Mouse (Mus musculus) intestine, embryonic 14.5 days (tissue): ENCODE data around the gene Ccdc9. TPM values are rescaled to one million over a fixed set of nuclear protein-coding genes. Genes with fewer than 3 reads are reported as not detected.

Source experiments
- ATAC-seq: fragments of 200-750 bp; cut with Nextera tagmentation; replicated peaks from 2 replicates; pipeline ENCODE4 v1.8.0; 2017; ENCODE audit warnings: low read depth, moderate number of reproducible peaks, moderate TSS enrichment, moderate library complexity; ENCODE audit not compliant: low FRiP score, low TSS enrichment
- DNase-seq: peaks from one replicate; pipeline ENCODE4 v3.0.0-alpha.2; 2018; ENCODE audit warnings: low spot score
- H3K27ac ChIP-seq: fragments of 300-500 bp; sonication (generic); 2 replicates; pipeline ENCODE4 v1.5.1; 2014; ENCODE audit warnings: low read depth, mild to moderate bottlenecking, control low read depth
- H3K27me3 ChIP-seq: fragments of 300-500 bp; sonication (generic); replicated peaks from 2 replicates; pipeline ENCODE4 v1.6.1; 2014; ENCODE audit warnings: low read length, control low read depth; ENCODE audit not compliant: control insufficient read depth, insufficient read depth
- H3K36me3 ChIP-seq: fragments of 300-500 bp; sonication (generic); 2 replicates; pipeline ENCODE4 v1.6.1; 2014; ENCODE audit warnings: low read length, control low read depth; ENCODE audit not compliant: control insufficient read depth, insufficient read depth
- H3K4me1 ChIP-seq: fragments of 300-500 bp; sonication (generic); replicated peaks from 2 replicates; pipeline ENCODE4 v1.6.1; 2014; ENCODE audit warnings: low read length, control low read depth, mixed read lengths; ENCODE audit not compliant: control insufficient read depth, insufficient read depth
- H3K4me2 ChIP-seq: fragments of 300-500 bp; sonication (generic); 2 replicates; pipeline ENCODE4 v1.6.1; 2014; ENCODE audit warnings: low read length
- H3K4me3 ChIP-seq: fragments of 300-500 bp; sonication (generic); 2 replicates; pipeline ENCODE4 v1.5.1; 2014; ENCODE audit warnings: low read depth, low read length, control low read depth, mixed read lengths
- H3K9ac ChIP-seq: fragments of 300-500 bp; sonication (generic); 2 replicates; pipeline ENCODE4 v1.6.1; 2014; ENCODE audit warnings: mild to moderate bottlenecking, low read length
- H3K9me3 ChIP-seq: fragments of 300-500 bp; sonication (generic); 2 replicates; pipeline ENCODE4 v1.6.1; 2016; ENCODE audit warnings: low read length, control low read depth; ENCODE audit not compliant: control insufficient read depth
- WGBS: fragments of 180-500 bp; shearing (Covaris S2); extraction: QIAGEN DNeasy Blood & Tissue Kit; methylation state at CpG from one replicate; pipeline ENCODE4 v1.1.7; 2014; 5-methylcytosine and 5-hydroxymethylcytosine counted together
- polyA plus RNA-seq: library from polyadenylated mRNA; unstranded; fragments of >200 nt; fragmentation: Nextera tagmentation; extraction: Ambion mirVana; gene quantifications from 2 replicates; pipeline ENCODE4 v1.2.1, GENCODE M21; 2014

The Ccdc9 gene
- polyA plus RNA-seq, 1 experiment from 2014 or later: 19.0 TPM

GRCm38 (mm10) chr7:16229869-16230268 lies 56.7 kb downstream of the Ccdc9 start:
- no peak for DNase-seq
- H3K27me3 ChIP-seq: no peaks in the 10 kb centered on the region

More at GRCm38 (mm10) chr7:16229869-16230268, 56.7 kb downstream of the Ccdc9 start:
- peaks cover 7% of the 10 kb centered on the region for H3K4me1 ChIP-seq
- H3K4me2 ChIP-seq: no peak overlapping the region
- no peaks in the 10 kb centered on the region for H3K9me3 ChIP-seq
- no peak overlapping the region for H3K4me3 ChIP-seq
- no peak overlapping the region for H3K9ac ChIP-seq
- H3K27ac ChIP-seq: no peak overlapping the region
- no peak for ATAC-seq
- WGBS: 31% methylated on average over 5 of the region's 5 CpGs
- H3K36me3 ChIP-seq: no peaks in the 10 kb centered on the region

Other genes with a start within 250 kb of the Ccdc9 start
- gene Bicra, start 238.9 kb downstream of the Ccdc9 start, polyA plus RNA-seq: 6.8 and 7.4 TPM in 2 replicates
- 0.04 TPM in 2 replicates for gene Zfp541, start 225.0 kb downstream of the Ccdc9 start, polyA plus RNA-seq
- gene Napa, start 188.3 kb downstream of the Ccdc9 start, polyA plus RNA-seq: 206 and 208 TPM in 2 replicates
- 28.1 and 32.7 TPM in 2 replicates for gene Kptn, start 166.9 kb downstream of the Ccdc9 start, polyA plus RNA-seq
- 0.23 and 0.38 TPM in 2 replicates for gene Slc8a2, start 157.0 kb downstream of the Ccdc9 start, polyA plus RNA-seq
- gene Meis3, start 111.7 kb downstream of the Ccdc9 start, polyA plus RNA-seq: 47.0 and 48.6 TPM in 2 replicates
- 11.4 and 17.3 TPM in 2 replicates for gene Dhx34, start 64.8 kb downstream of the Ccdc9 start, polyA plus RNA-seq
- 0.09 TPM in 1 of 2 replicates, not detected in the other for gene C5ar2, start 42.6 kb downstream of the Ccdc9 start, polyA plus RNA-seq
- 1.8 and 2.3 TPM in 2 replicates for gene C5ar1, start 27.3 kb downstream of the Ccdc9 start, polyA plus RNA-seq
- gene Inafm1, start 13.2 kb downstream of the Ccdc9 start, polyA plus RNA-seq: 16.0 and 18.1 TPM in 2 replicates
- gene Bbc3, start 21.6 kb upstream of the Ccdc9 start, polyA plus RNA-seq: 4.1 and 4.9 TPM in 2 replicates
- gene Sae1, start 101.0 kb upstream of the Ccdc9 start, polyA plus RNA-seq: 294 and 315 TPM in 2 replicates
- 16.4 TPM in 2 replicates for gene Zc3h4, start 114.1 kb upstream of the Ccdc9 start, polyA plus RNA-seq
- gene Tmem160, start 166.0 kb upstream of the Ccdc9 start, polyA plus RNA-seq: 54.1 and 67.2 TPM in 2 replicates
- gene Npas1, start 190.9 kb upstream of the Ccdc9 start, polyA plus RNA-seq: 0.07 and 0.15 TPM in 2 replicates